Mouse (Mus musculus): ENCODE measurements around the gene Inafm1. TPM values are rescaled to one million over a fixed set of nuclear protein-coding genes. Genes with fewer than 3 reads are reported as not detected.
"Not testable (repeated sequence)": the region's sequence is repeated elsewhere in the genome, so short reads cannot be mapped to it uniquely, and the experiment has no call there.

Inafm1 gene
- polyA plus RNA-seq, 1 experiment from 2014 or later = 13.4 TPM

DNA sequence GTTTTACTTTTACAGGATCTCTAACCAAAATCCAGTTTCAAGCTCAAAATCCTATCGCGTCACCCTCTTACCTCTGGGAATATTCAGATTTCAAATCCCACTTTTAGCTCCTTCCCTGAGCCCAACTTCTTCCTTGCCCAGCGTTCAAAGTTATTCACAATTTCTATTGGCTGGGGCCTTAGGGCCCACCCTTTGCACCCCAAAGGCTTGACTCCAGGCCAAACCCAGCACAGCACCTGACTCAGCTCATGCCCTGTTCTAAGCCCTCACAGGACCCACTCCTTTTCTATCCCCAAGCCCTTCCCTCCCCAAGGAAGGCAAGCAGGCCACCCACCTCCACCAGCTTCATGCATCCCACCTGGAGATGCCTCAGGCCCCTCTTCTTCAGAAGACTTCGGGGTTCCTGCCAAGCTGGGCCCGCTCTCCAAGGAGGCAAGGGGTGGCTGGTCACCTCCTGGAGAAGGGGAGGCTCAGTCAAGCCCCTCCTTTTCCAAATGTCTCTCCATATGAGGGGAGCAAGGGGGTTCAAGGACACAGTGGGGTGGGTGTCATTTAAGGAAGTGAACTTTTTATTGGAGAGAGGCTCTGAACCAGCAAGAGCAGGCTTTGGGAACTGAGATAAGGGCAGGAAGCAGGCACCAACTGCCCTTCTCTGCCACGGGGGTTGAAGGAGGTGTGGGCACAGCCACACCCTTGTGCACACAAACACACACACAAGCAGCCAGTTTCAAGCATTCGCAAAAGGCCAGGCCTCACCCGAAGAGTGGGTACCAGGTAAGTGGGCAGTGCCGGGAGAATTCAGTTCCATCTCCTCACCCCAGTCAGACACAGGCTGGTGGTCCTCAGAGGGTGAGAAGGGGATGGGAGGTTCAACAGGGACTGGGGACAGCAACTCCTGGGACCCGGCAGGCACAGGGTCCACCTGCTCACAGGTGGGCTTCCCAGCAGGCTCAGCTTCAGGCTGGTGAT is 1.8 kb upstream of the Inafm1 start:
- no peak overlapping the region for H3K27ac ChIP-seq
- peaks cover 49% of the 10 kb centered on the region for H3K36me3 ChIP-seq (replicated peaks)
- H3K4me3 ChIP-seq (replicated peaks) = no peak overlapping the region
- H3K4me2 ChIP-seq = no peak overlapping the region
- peaks cover 25% of the 10 kb centered on the region for H3K4me1 ChIP-seq
- no peak overlapping the region for H3K9ac ChIP-seq
- peaks cover 18% of the 10 kb centered on the region; the same call in 1 of the 2 replicates for H3K27me3 ChIP-seq
- 85% methylated on average over 10 of the region's 10 CpGs for WGBS
- H3K9me3 ChIP-seq = no peaks in the 10 kb centered on the region
- ATAC-seq (ENCODE audit: low FRiP score) = no peak

- Histone ChIP-seq H3K4me1 (peaks cover 25% of the 10 kb centered on the region), H3K4me3 (replicated peaks) (peak overlapping the region; percentile 71), H3K9me3 (no peaks in the 10 kb centered on the region), H3K4me2 (peak overlapping the region; percentile 97), H3K36me3 (replicated peaks) (peaks cover 38% of the 10 kb centered on the region), H3K9ac (peak overlapping the region; percentile 84), H3K27me3 (peaks cover 19% of the 10 kb centered on the region; the same call in 1 of the 2 replicates), H3K27ac (peak overlapping the region; percentile 92)
- under 1% methylated on average over 18 of the region's 18 CpGs for WGBS
- peak; percentile 76 for ATAC-seq (ENCODE audit: low FRiP score)
Measured at GRCm38 (mm10) chr7:16273766-16274140, 336 bp upstream of the Inafm1 start.

DNA sequence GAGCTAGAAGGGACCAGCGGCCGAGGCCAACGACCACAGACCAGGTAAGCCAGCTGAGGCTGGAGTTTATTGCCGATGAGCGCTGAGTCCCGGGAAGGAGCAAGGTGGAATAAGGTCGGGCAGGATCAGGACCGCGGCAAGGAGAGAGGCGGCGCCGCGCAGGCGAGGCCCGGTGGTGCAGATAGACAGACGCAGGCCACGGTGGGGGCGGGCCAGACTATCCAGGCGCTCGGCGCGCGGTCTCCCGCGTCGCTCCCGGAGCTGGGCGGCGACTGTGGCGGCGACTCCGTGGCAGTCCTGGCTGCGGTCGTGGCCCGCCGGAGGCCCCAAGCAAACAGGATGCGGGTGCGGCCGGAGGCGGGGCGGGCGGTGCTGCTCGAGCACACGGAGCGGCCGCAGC is 736 bp downstream of the Inafm1 start:
- H3K9me3 ChIP-seq = no peaks in the 10 kb centered on the region
- peaks cover 27% of the 10 kb centered on the region for H3K36me3 ChIP-seq (replicated peaks)
- WGBS = under 1% methylated on average over 46 of the region's 46 CpGs
- peaks cover 19% of the 10 kb centered on the region; the same call in 1 of the 2 replicates for H3K27me3 ChIP-seq
- H3K9ac ChIP-seq = peak overlapping the region; percentile 84
- peak overlapping the region; percentile 97 for H3K4me2 ChIP-seq
- peak overlapping the region; percentile 92 for H3K27ac ChIP-seq
- peaks cover 25% of the 10 kb centered on the region for H3K4me1 ChIP-seq
- peak; percentile 72 for ATAC-seq (ENCODE audit: low FRiP score)
- H3K4me3 ChIP-seq (replicated peaks) = peak overlapping the region; percentile 71

- Histone ChIP-seq H3K4me3 (replicated peaks) (no peak overlapping the region), H3K9me3 (no peaks in the 10 kb centered on the region), H3K27ac (no peak overlapping the region), H3K27me3 (peaks cover 19% of the 10 kb centered on the region; the same call in 1 of the 2 replicates), H3K9ac (no peak overlapping the region), H3K4me1 (peaks cover 25% of the 10 kb centered on the region), H3K36me3 (replicated peaks) (peaks cover 13% of the 10 kb centered on the region), H3K4me2 (no peak overlapping the region)
- WGBS = 81% methylated on average over 1 of the region's 1 CpGs
- no peak for ATAC-seq (ENCODE audit: low FRiP score)
Measured at GRCm38 (mm10) chr7:16271139-16271538, 2.3 kb downstream of the Inafm1 start.

DNA sequence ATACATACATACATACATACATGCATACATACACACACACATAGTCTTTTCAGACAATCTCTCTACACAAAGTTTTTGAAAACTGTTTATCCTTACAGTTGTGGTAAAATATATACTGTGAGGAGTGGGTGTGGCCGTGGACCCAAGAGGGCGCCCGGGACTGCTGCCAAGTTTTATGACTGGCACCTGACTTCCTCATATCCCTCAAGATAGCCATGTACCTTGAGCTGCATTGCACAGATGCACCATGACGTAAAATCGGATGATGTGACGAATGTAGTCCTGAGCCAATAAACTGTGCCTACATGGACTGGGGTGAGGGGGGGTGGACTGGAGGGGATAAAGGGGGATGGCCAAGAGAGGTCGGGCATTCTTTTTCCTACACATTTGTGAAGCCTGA is 6.8 kb downstream of the Inafm1 start:
- H3K4me1 ChIP-seq; H3K4me3 ChIP-seq (replicated peaks); H3K36me3 ChIP-seq (replicated peaks); H3K27ac ChIP-seq; H3K27me3 ChIP-seq; ATAC-seq (ENCODE audit: low FRiP score); H3K4me2 ChIP-seq; H3K9me3 ChIP-seq; H3K9ac ChIP-seq: not testable (repeated sequence)
- whole genome bisulfite sequencing = 87% methylated on average over 7 of the region's 7 CpGs

- Histone ChIP-seq H3K4me1 (no peaks in the 10 kb centered on the region), H3K4me3 (replicated peaks) (no peak overlapping the region), H3K9ac (no peak overlapping the region), H3K9me3 (0 out of 2 replicates have a peak, but pooled peaks cover 8% of the 10 kb centered on the region), H3K4me2 (no peak overlapping the region), H3K36me3 (replicated peaks) (no peaks in the 10 kb centered on the region), H3K27ac (no peak overlapping the region), H3K27me3 (peaks cover 6% of the 10 kb centered on the region; the same call in 1 of the 2 replicates)
- ATAC-seq (ENCODE audit: low FRiP score) = no peak
- 88% methylated on average over 11 of the region's 11 CpGs for WGBS
Measured at GRCm38 (mm10) chr7:16265856-16266255, 7.6 kb downstream of the Inafm1 start.

GRCm38 (mm10) chr7:16263843-16264242 is 9.6 kb downstream of the Inafm1 start:
- no peak for ATAC-seq (ENCODE audit: low FRiP score)
- Histone ChIP-seq H3K4me1 (no peaks in the 10 kb centered on the region), H3K4me3 (replicated peaks) (no peak overlapping the region), H3K9ac (no peak overlapping the region), H3K4me2 (no peak overlapping the region), H3K27ac (no peak overlapping the region), H3K36me3 (replicated peaks) (no peaks in the 10 kb centered on the region), H3K27me3 (no peaks in the 10 kb centered on the region), H3K9me3 (0 out of 2 replicates have a peak, but pooled peaks cover 8% of the 10 kb centered on the region)
- WGBS = 83% methylated on average over 5 of the region's 5 CpGs

- Histone ChIP-seq H3K9me3 (0 out of 2 replicates have a peak, but pooled peaks cover 8% of the 10 kb centered on the region), H3K27me3 (no peaks in the 10 kb centered on the region), H3K9ac (no peak overlapping the region), H3K4me2 (no peak overlapping the region), H3K36me3 (replicated peaks) (no peaks in the 10 kb centered on the region), H3K4me1 (no peaks in the 10 kb centered on the region), H3K27ac (no peak overlapping the region), H3K4me3 (replicated peaks) (no peak overlapping the region)
- no peak for ATAC-seq (ENCODE audit: low FRiP score)
- WGBS = 31% methylated on average over 8 of the region's 8 CpGs
Measured at GRCm38 (mm10) chr7:16263015-16263787, 10.2 kb downstream of the Inafm1 start.

DNA sequence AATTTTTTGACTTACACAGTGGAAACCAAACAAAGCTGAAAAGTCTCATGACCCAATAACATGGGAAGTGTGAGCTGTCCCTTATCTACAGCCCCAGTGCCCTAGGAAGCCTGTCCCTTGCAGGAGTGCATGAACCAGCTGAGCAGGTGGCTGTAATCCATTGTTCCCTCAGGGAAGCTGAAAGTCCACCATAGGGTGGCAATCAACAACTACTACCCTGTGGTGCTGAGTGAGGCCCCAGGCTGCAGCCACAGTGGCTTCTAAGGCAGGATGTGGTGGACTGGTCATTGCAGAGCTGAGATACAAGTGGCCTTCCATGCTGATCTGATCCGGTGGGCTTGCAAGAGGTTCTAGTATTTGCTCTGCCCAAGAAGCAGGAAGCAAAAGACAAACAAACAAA is 12.3 kb downstream of the Inafm1 start:
- no peak overlapping the region for H3K27ac ChIP-seq
- WGBS = 81% methylated on average over 1 of the region's 1 CpGs
- no peak for ATAC-seq (ENCODE audit: low FRiP score)

GRCm38 (mm10) chr7:16259110-16259590 is 14.3 kb downstream of the Inafm1 start, which contains the start of gene C5ar1:
TSS of gene C5ar1 (minus strand) at chr7:16259540.
- Histone ChIP-seq H3K4me3 (replicated peaks) (no peak within 1 kb of the TSS), H3K36me3 (replicated peaks) (no peaks in the 10 kb centered on the region), H3K27ac (no peak within 1 kb of the TSS), H3K9ac (no peak within 1 kb of the TSS), H3K4me2 (no peak within 1 kb of the TSS), H3K27me3 (peaks cover 2% of the 10 kb centered on the region; the same call in 1 of the 2 replicates), H3K9me3 (no peaks in the 10 kb centered on the region), H3K4me1 (no peaks in the 10 kb centered on the region)
- WGBS = 87% methylated on average over 5 of the region's 5 CpGs
- ATAC-seq (ENCODE audit: low FRiP score) = no peak

More for the DNA sequence above, 12.3 kb downstream of the Inafm1 start:
- Histone ChIP-seq H3K9ac (no peak overlapping the region), H3K4me2 (no peak overlapping the region), H3K9me3 (0 out of 2 replicates have a peak, but pooled peaks cover 8% of the 10 kb centered on the region), H3K4me3 (replicated peaks) (no peak overlapping the region), H3K36me3 (replicated peaks) (no peaks in the 10 kb centered on the region), H3K27me3 (no peaks in the 10 kb centered on the region), H3K4me1 (no peaks in the 10 kb centered on the region)

DNA sequence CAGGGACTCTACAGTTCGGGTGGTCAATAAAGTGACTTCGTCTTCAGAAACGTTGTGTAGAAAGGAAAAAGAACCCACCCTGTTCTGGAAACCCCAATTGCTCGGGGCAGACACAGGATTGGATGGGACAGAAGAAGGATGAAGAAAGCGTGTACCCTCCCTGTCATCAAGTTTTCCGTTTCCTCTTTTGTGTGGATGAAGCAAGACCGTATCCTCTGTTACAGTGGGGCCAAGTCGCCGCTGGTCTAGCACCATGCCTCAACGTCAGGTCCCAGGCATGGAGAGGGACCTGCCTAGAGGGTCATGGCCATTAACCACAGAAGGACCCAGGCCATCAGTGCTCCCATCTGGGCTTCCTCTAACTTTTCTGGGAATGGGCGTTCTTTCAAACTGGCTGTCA is 15.6 kb downstream of the Inafm1 start:
- H3K36me3 ChIP-seq (replicated peaks) = no peaks in the 10 kb centered on the region
- H3K4me2 ChIP-seq = no peak overlapping the region
- no peaks in the 10 kb centered on the region for H3K9me3 ChIP-seq
- 92% methylated on average over 11 of the region's 11 CpGs for WGBS
- peaks cover 6% of the 10 kb centered on the region; the same call in 1 of the 2 replicates for H3K27me3 ChIP-seq
- ATAC-seq (ENCODE audit: low FRiP score) = no peak
- no peak overlapping the region for H3K27ac ChIP-seq
- no peak overlapping the region for H3K9ac ChIP-seq
- H3K4me3 ChIP-seq (replicated peaks) = no peak overlapping the region
- H3K4me1 ChIP-seq = no peaks in the 10 kb centered on the region

GRCm38 (mm10) chr7:16255963-16256362 is 17.5 kb downstream of the Inafm1 start:
- H3K36me3 ChIP-seq (replicated peaks); H3K9me3 ChIP-seq; H3K4me2 ChIP-seq; H3K9ac ChIP-seq; H3K27ac ChIP-seq; ATAC-seq (ENCODE audit: low FRiP score); H3K27me3 ChIP-seq; H3K4me3 ChIP-seq (replicated peaks); H3K4me1 ChIP-seq: not testable (repeated sequence)
- WGBS = 87% methylated on average over 4 of the region's 4 CpGs

Data from forebrain, embryonic 12.5 days (tissue).